Mouse (Mus musculus): ENCODE data around the gene Tssk2. TPM values are rescaled to one million over a fixed set of nuclear protein-coding genes. Genes with fewer than 3 reads are reported as not detected.

Tssk2 gene
- not detected in 2 replicates for polyA plus RNA-seq (2012; rRNA removed)
- not detected in 2 replicates for polyA plus RNA-seq (2014; fragmentation: Nextera tagmentation; extraction: Ambion mirVana)

GRCm38 (mm10) chr16:17898462-17898861, at the start of gene Tssk2, which contains the start of gene Dgcr2:
Tssk2 (plus strand) TSS chr16:17898637.
Dgcr2 (minus strand) TSS chr16:17898562.
- no peak within 1 kb of the TSS for H3K9ac ChIP-seq (replicated peaks)
- WGBS (ENCODE audit: insufficient replicate concordance): 81% methylated on average over 14 of the region's 14 CpGs
- no peak within 1 kb of the TSS for H3K27ac ChIP-seq
- peaks cover 7% of the 10 kb centered on the region for H3K36me3 ChIP-seq (replicated peaks; ENCODE audit: control insufficient read depth, insufficient read depth, low read depth)
- no peak within 1 kb of the TSS for H3K4me2 ChIP-seq (ENCODE audit: low read depth)
- ATAC-seq (ENCODE audit: insufficient read depth): no peak
- DNase-seq (ENCODE audit: low read depth in 3 of 3, low spot score in 3 of 3): no peak
- H3K27me3 ChIP-seq (ENCODE audit: control insufficient read depth, insufficient read depth, low read length): no peaks in the 10 kb centered on the region
- TF ChIP-seq EP300 (IDR thresholded peaks at IDR 0.05; ENCODE audit: low read depth): no peak
- no peak for TF ChIP-seq CTCF (IDR thresholded peaks at IDR 0.05; ENCODE audit: low read depth)
- H3K9me3 ChIP-seq (ENCODE audit: control insufficient read depth, low read length): no peaks in the 10 kb centered on the region
- no peak within 1 kb of the TSS for H3K4me3 ChIP-seq (ENCODE audit: insufficient read depth in 1 of 2, low read depth in 2 of 2, low read length in 2 of 2)
- no peaks in the 10 kb centered on the region for H3K4me1 ChIP-seq (replicated peaks; ENCODE audit: control insufficient read depth in 2 of 2, insufficient read depth in 2 of 2, low read length in 1 of 2)

GRCm38 (mm10) chr16:17848928-17849327, 49.5 kb upstream of the Tssk2 start:
- 37% methylated on average over 1 of the region's 1 CpGs for WGBS (ENCODE audit: insufficient replicate concordance)
- H3K9ac ChIP-seq (replicated peaks): no peak overlapping the region
- H3K4me2 ChIP-seq (ENCODE audit: low read depth): no peak overlapping the region
- TF ChIP-seq EP300 (IDR thresholded peaks at IDR 0.05; ENCODE audit: low read depth) (no peak), CTCF (IDR thresholded peaks at IDR 0.05; ENCODE audit: low read depth) (peak; percentile 79)
- no peak for ATAC-seq (ENCODE audit: insufficient read depth)
- no peak overlapping the region for H3K4me3 ChIP-seq (ENCODE audit: insufficient read depth in 1 of 2, low read depth in 2 of 2, low read length in 2 of 2)
- H3K9me3 ChIP-seq (ENCODE audit: control insufficient read depth, low read length): no peaks in the 10 kb centered on the region
- peaks cover 25% of the 10 kb centered on the region for H3K36me3 ChIP-seq (replicated peaks; ENCODE audit: control insufficient read depth, insufficient read depth, low read depth)
- peak in 2 of 3 experiments; percentile 26 to 29 for DNase-seq (ENCODE audit: low read depth in 3 of 3, low spot score in 3 of 3)
- H3K27me3 ChIP-seq (ENCODE audit: control insufficient read depth, insufficient read depth, low read length): no peaks in the 10 kb centered on the region
- no peak overlapping the region for H3K27ac ChIP-seq
- no peaks in the 10 kb centered on the region for H3K4me1 ChIP-seq (replicated peaks; ENCODE audit: control insufficient read depth in 2 of 2, insufficient read depth in 2 of 2, low read length in 1 of 2)

GRCm38 (mm10) chr16:17849486-17849885, 49.0 kb upstream of the Tssk2 start:
- Histone ChIP-seq H3K4me3 (ENCODE audit: insufficient read depth in 1 of 2, low read depth in 2 of 2, low read length in 2 of 2) (no peak overlapping the region), H3K9ac (replicated peaks) (no peak overlapping the region), H3K36me3 (replicated peaks; ENCODE audit: control insufficient read depth, insufficient read depth, low read depth) (peaks cover 25% of the 10 kb centered on the region), H3K27ac (no peak overlapping the region), H3K4me2 (ENCODE audit: low read depth) (no peak overlapping the region), H3K9me3 (ENCODE audit: control insufficient read depth, low read length) (no peaks in the 10 kb centered on the region), H3K27me3 (ENCODE audit: control insufficient read depth, insufficient read depth, low read length) (no peaks in the 10 kb centered on the region), H3K4me1 (replicated peaks; ENCODE audit: control insufficient read depth in 2 of 2, insufficient read depth in 2 of 2, low read length in 1 of 2) (no peaks in the 10 kb centered on the region)
- DNase-seq (ENCODE audit: low read depth in 3 of 3, low spot score in 3 of 3): no peak
- TF ChIP-seq CTCF (IDR thresholded peaks at IDR 0.05; ENCODE audit: low read depth) (no peak), EP300 (IDR thresholded peaks at IDR 0.05; ENCODE audit: low read depth) (no peak)
- 78% methylated on average over 6 of the region's 6 CpGs for WGBS (ENCODE audit: insufficient replicate concordance)
- no peak for ATAC-seq (ENCODE audit: insufficient read depth)

- no peaks in the 10 kb centered on the region for H3K27me3 ChIP-seq (ENCODE audit: control insufficient read depth, insufficient read depth, low read length)
- ATAC-seq (ENCODE audit: insufficient read depth) (no peak), DNase-seq (ENCODE audit: low read depth in 3 of 3, low spot score in 3 of 3) (no peak)
- H3K9me3 ChIP-seq (ENCODE audit: control insufficient read depth, low read length): no peaks in the 10 kb centered on the region
- H3K36me3 ChIP-seq (replicated peaks; ENCODE audit: control insufficient read depth, insufficient read depth, low read depth): peaks cover 25% of the 10 kb centered on the region
- WGBS (ENCODE audit: insufficient replicate concordance): 81% methylated on average over 5 of the region's 5 CpGs
- no peak overlapping the region for H3K9ac ChIP-seq (replicated peaks)
- H3K4me2 ChIP-seq (ENCODE audit: low read depth): no peak overlapping the region
- H3K27ac ChIP-seq: no peak overlapping the region
- no peak overlapping the region for H3K4me3 ChIP-seq (ENCODE audit: insufficient read depth in 1 of 2, low read depth in 2 of 2, low read length in 2 of 2)
- TF ChIP-seq CTCF (IDR thresholded peaks at IDR 0.05; ENCODE audit: low read depth) (no peak), EP300 (IDR thresholded peaks at IDR 0.05; ENCODE audit: low read depth) (no peak)
- no peaks in the 10 kb centered on the region for H3K4me1 ChIP-seq (replicated peaks; ENCODE audit: control insufficient read depth in 2 of 2, insufficient read depth in 2 of 2, low read length in 1 of 2)
Observed at GRCm38 (mm10) chr16:17851331-17851730, 47.1 kb upstream of the Tssk2 start.

GRCm38 (mm10) chr16:17851860-17852259, 46.6 kb upstream of the Tssk2 start:
- Histone ChIP-seq H3K36me3 (replicated peaks; ENCODE audit: control insufficient read depth, insufficient read depth, low read depth) (peaks cover 30% of the 10 kb centered on the region), H3K4me3 (ENCODE audit: insufficient read depth in 1 of 2, low read depth in 2 of 2, low read length in 2 of 2) (no peak overlapping the region), H3K4me1 (replicated peaks; ENCODE audit: control insufficient read depth in 2 of 2, insufficient read depth in 2 of 2, low read length in 1 of 2) (no peaks in the 10 kb centered on the region), H3K9ac (replicated peaks) (no peak overlapping the region), H3K9me3 (ENCODE audit: control insufficient read depth, low read length) (no peaks in the 10 kb centered on the region), H3K27ac (no peak overlapping the region), H3K4me2 (ENCODE audit: low read depth) (no peak overlapping the region), H3K27me3 (ENCODE audit: control insufficient read depth, insufficient read depth, low read length) (no peaks in the 10 kb centered on the region)
- WGBS (ENCODE audit: insufficient replicate concordance): 71% methylated on average over 1 of the region's 1 CpGs
- TF ChIP-seq EP300 (IDR thresholded peaks at IDR 0.05; ENCODE audit: low read depth) (no peak), CTCF (IDR thresholded peaks at IDR 0.05; ENCODE audit: low read depth) (no peak)
- DNase-seq (ENCODE audit: low read depth in 3 of 3, low spot score in 3 of 3) (no peak), ATAC-seq (ENCODE audit: insufficient read depth) (no peak)

Data from liver, embryonic 14.5 days (tissue).